ENCODE assay signal across 8 mouse cellular contexts in the genomic region with DNA sequence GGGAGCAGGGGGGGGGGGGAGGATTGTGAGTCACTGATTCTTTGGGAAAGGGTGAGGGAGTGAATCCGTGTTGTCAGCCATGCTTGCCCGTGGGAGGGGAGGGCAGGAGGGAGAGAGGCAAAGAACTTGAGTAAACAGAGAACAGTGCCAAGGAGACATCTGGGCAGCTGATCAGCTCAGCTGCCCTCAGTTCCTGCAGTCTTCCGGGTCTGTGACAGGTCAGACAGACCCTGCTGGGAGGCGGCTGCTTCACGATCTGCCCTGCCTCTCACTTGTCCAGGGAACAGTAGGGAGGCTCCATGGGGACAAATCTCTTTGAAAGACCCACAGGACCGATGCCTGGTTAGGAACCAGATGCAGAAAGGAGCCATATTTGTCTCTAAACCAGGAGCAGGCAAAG. TPM values are rescaled to one million over a fixed set of nuclear protein-coding genes. Genes with fewer than 3 reads are reported as not detected.
DNase-seq lines count a peak whose midpoint lies in the region; ATAC-seq and TF ChIP-seq lines count a peak whose summit lies in the region.

No protein-coding gene starts in this region.

- no peak overlapping the region for H3K9ac ChIP-seq in midbrain, embryonic 12.5 days (replicated peaks)

- H3K27ac ChIP-seq in midbrain, embryonic 12.5 days (replicated peaks) = no peak overlapping the region

- peak overlapping the region; percentile 1; the same call in 1 of the 2 replicates for H3K4me2 ChIP-seq in midbrain, embryonic 12.5 days (replicated peaks)

- H3K9me3 ChIP-seq in midbrain, embryonic 12.5 days = no peaks in the 10 kb centered on the region

- H3K4me3 ChIP-seq in midbrain, embryonic 12.5 days = no peak overlapping the region

- in situ Hi-C loops in Patski (cut with MboI; ENCODE audit: low pct_unique_long_range_greater_than_20kb) = no loop called here

- ATAC-seq in Patski = peak; percentile 50
- no peak for ATAC-seq in midbrain, embryonic 12.5 days (ENCODE audit: low FRiP score, low read depth)

- TF ChIP-seq CTCF in Patski (IDR thresholded peaks at IDR 0.05) = no peak

- WGBS in midbrain, embryonic 12.5 days = 5% methylated on average over 6 of the region's 6 CpGs

- no peaks in the 10 kb centered on the region for H3K27me3 ChIP-seq in Patski
- H3K27me3 ChIP-seq in midbrain, embryonic 12.5 days = no peaks in the 10 kb centered on the region; the same call in 1 of the 2 replicates

- DNase-seq in 3134 (ENCODE audit: extremely low read depth, insufficient read length, low spot score) = peak; percentile 30
- no peak for DNase-seq in Patski (ENCODE audit: low read depth, low spot score)
- DNase-seq in gastrocnemius, postnatal 10 days = peak; percentile 20
- peak; percentile 30 for DNase-seq in kidney, adult 18-20 months
- no peak for DNase-seq in layer of hippocampus, postnatal 10 days (ENCODE audit: low spot score in 2 of 2)
- no peak for DNase-seq in urinary bladder, adult 2 months (ENCODE audit: low spot score)
- no peak for DNase-seq in left cerebral cortex, adult 11 months (ENCODE audit: low spot score)

- H3K4me1 ChIP-seq in midbrain, embryonic 12.5 days = peaks cover 9% of the 10 kb centered on the region; the same call in 1 of the 2 replicates

- CTCF ChIA-PET in Patski (lab: Charles Lee) = no interaction called here

- H3K36me3 ChIP-seq in midbrain, embryonic 12.5 days = no peaks in the 10 kb centered on the region

- POLR2A ChIA-PET in Patski (lab: Charles Lee) = interaction anchor here (1.1 kb wide), 1 partner anchor 181 kb away, joined by 3 read pairs; no protein-coding TSS in a partner anchor

RNA-seq across cellular contexts. Expression of a gene that starts 31.4 kb away (rescaled TPM):
- 541 TPM for polyA plus RNA-seq in Patski (2021)
- total RNA-seq in gastrocnemius, postnatal 10 days (2021) = 10 to 100 TPM; 91.5 to 93.1 TPM
- 248 and 264 TPM in 2 replicates for polyA plus RNA-seq in midbrain, embryonic 12.5 days (2016; fragmentation: Nextera tagmentation; extraction: Ambion mirVana)
- total RNA-seq in layer of hippocampus, postnatal 10 days (2021) = 10 to 100 TPM; 92.5 to 94.8 TPM
- 64.4 and 68.4 TPM in 2 replicates for polyA plus RNA-seq in urinary bladder, adult 2 months (2012; rRNA removed)

Comparison
In these comparisons a context has a peak if more than half of its experiments do, and no peak if none do; other contexts are left out.
1. DNase-seq: peak in 3134 (single experiment), gastrocnemius, postnatal 10 days (single experiment) and kidney, adult 18-20 months (single experiment); none in Patski (single experiment), layer of hippocampus, postnatal 10 days (0 of 2), urinary bladder, adult 2 months (single experiment) and left cerebral cortex, adult 11 months (single experiment).